Mouse (Mus musculus): ENCODE measurements around the gene Rbks. TPM values are rescaled to one million over a fixed set of nuclear protein-coding genes. Genes with fewer than 3 reads are reported as not detected.
"Not testable (repeated sequence)": the region's sequence is repeated elsewhere in the genome, so short reads cannot be mapped to it uniquely, and the experiment has no call there.

Rbks gene
- total RNA-seq, 2 experiments from 2014 or later = 4.4 to 4.6 TPM

GRCm38 (mm10) chr5:31680183-31680582, 17.2 kb downstream of the Rbks start:
- DNase-seq (ENCODE audit: low spot score) = no peak

DNA sequence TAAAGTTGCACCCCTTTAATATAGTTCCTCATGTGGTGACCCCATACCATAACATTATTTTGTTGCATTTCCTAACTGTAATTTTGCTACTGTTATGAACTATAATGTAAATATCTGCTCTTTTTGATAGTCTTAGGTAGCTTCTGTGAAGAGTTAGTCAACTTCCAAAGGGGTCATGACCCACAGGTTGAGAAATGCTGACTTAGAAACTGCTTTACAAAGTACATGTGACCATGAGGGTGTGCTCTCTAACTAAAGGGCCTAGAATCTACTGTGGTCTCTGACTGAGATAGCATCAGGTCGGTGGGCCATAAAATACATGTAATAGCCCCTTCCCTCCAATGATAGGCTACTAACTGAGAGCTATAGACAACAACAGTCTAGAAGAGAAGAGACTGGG, 19.4 kb downstream of the Rbks start:
- no peak for DNase-seq (ENCODE audit: low spot score)

DNA sequence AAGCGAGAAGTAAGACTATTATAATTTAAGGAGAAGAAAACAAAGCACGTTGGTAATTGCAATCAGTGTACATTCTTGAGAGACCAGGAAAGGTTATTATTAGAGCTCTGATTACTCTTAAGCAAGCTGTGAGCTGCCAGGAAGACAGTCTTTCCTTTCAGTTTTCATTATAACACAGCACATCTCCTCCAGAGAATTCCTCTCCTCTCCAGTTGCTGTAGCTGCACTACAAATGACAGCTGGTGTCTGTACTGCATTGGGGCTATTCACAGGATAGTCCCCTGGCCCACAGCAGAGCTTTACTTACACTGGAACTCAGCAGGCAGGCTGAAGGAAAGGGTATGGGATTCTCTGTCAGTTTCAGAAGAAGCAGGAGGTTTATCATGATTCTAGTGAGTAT, 24.0 kb downstream of the Rbks start:
- DNase-seq (ENCODE audit: low spot score) = no peak

DNA sequence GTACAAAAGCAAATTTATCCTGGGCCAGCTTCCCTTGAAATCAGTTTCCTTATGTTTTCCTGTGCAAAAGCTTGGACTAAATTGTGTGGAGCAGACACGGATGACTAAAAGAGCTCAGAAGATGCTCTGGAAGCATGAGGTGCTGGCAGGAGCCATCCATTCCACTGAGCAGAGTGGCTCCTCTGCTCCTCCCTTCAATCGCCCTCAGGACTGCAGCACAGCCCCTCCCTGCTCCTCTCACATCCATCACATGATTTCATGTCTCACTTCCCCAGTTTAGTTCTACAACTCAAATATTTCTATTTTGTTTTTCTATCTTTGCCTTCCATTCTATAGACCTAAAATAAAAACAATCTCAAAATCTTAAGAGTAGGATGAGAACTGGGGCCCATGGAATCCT, 26.3 kb downstream of the Rbks start:
- no peak for DNase-seq (ENCODE audit: low spot score)

- DNase-seq (ENCODE audit: low spot score) = no peak
Measured at GRCm38 (mm10) chr5:31669984-31670383, 27.4 kb downstream of the Rbks start.

DNA sequence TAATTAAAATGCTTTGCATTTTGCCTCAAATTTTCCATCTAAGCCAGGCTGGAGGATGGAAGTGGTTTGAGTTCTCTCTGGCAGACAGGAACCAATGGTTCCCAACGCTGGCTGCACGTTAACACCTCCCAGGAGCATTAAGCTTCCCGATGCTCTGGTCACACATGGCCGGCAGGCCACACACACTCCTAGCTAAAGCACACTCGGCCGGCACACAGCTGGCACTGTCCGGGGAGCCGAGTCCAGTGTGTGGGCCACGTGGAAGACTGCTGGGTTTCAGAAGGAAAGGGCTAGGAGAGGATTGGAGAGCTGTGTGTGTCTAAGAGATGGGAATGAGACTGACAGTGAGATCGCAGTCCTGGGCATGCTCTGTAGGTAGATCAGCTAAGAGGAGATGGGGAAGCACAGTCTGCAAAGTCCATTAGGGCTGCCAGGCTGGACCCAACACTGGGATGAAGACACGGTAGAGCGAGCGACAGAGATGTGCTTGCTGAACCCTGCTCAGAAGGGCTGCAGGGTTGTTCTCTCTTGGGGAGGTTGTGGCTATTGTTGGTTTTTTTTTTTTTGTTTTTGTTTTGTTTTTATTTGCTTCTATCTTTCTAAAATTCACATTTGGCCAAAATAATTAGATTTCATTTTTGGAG, 29.0 kb downstream of the Rbks start:
- no peak for DNase-seq (ENCODE audit: low spot score)

GRCm38 (mm10) chr5:31666176-31666575, 31.3 kb downstream of the Rbks start:
- peak; percentile 24 for DNase-seq (ENCODE audit: low spot score)

DNA sequence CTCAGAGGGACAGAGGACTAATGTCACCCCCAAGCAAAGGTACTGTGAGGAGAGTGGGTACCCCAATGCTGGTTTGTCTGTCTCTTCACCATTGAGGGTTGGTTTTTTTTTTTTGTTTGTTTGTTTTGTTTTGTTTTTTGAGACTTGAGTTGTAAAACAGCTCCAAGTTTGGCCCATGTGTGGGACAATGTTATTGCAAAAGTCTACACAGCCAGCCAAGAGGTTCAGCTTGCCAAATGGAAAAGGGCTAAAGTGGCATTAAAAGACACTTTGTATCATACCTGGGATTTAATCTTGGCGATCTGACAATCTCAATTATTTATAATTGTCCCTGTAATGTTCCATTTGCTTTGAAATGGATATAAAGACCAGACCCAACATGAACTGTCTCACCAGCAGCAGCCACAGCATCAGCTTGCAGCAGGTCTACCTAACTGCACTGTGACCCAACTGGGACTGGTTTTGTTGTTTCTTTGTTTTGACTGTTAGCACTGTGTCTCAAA, 41.7 kb downstream of the Rbks start:
- DNase-seq (ENCODE audit: low spot score) = no peak

- no peak for DNase-seq (ENCODE audit: low spot score)
Measured at GRCm38 (mm10) chr5:31650518-31651288, 46.7 kb downstream of the Rbks start.

DNA sequence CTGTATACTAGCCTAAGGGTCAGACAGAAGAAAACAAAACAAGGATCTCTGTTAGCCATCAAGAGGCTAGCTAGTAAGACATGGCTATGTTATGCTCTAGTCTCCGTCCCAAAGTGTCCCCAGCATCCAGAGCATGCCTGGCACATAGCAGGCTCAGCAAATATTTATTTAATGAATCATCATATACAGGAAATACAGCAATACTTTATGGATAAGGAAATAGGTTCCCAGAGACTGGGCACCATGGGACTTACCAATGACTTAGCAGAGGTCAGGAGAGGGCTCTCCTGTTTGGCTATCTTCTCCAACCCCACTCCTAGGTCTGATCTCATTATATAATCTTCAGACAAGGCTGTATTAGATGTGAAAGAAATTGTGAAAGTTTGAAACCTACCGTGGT, 50.1 kb downstream of the Rbks start:
- DNase-seq (ENCODE audit: low spot score) = no peak

DNA sequence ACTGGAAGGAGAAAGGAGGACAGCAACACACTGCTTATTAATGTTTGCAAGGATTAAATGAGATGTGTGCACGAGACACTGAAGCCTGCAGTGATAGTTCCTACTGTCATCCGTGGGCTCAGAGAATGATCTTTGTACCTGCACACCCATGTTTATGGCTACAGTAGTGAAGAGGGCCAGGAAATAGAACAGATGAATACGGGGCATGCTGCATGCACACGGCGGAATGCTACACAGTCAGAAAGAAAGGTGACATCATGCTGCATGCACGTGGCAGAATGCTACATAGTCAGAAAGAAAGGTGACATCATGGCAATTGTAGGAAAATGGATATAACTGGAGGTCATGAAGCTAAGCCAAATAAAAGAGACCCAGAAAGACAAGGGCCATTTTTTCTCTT, 50.9 kb downstream of the Rbks start:
- DNase-seq (ENCODE audit: low spot score) = no peak

- DNase-seq (ENCODE audit: low spot score) = no peak
Measured at GRCm38 (mm10) chr5:31645798-31646197, 51.6 kb downstream of the Rbks start.

GRCm38 (mm10) chr5:31644847-31645246, 52.6 kb downstream of the Rbks start:
- no peak for DNase-seq (ENCODE audit: low spot score)

DNA sequence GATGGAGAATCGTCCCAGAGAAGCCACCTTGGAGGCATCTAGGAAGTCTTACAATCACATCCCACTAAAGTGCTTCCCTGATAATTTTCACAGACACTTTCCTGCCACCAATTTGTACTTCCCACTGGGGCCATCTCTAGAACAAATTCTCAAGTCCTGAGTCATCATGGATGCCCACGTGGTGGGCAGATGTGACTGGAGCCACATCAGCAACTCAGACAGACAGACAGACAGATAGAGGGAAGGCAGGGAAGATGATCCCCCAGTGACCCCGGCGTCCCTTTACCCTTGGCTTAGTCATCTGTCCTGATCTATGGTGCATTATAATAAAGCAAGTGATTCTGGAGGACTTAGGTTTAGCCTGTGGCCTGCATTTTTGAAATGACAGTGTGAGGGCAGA, 53.2 kb downstream of the Rbks start:
- no peak for DNase-seq (ENCODE audit: low spot score)

- no peak for DNase-seq (ENCODE audit: low spot score)
Measured at GRCm38 (mm10) chr5:31642300-31642699, 55.1 kb downstream of the Rbks start.

DNA sequence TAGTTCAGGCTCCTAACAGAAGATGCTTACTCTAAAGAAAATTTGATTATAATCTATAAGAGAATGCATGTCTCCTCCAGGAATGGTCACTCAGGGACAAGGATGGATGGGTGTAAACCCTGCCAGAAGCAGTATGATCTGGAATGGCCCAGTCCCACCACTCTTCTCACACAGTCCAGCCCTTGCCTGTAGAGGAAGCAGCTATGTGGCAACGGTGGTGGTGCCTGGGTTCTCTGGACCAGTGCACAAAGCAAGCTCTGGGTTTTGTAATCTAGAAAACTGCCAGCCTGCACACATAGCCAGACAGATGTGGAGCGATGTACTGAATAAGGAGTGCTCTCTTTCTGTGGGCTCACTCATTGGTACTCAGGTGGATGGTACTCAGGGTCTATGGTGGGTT, 56.9 kb downstream of the Rbks start:
- DNase-seq (ENCODE audit: low spot score) = no peak

GRCm38 (mm10) chr5:31636636-31637253, 60.7 kb downstream of the Rbks start:
- DNase-seq (ENCODE audit: low spot score) = no peak

DNA sequence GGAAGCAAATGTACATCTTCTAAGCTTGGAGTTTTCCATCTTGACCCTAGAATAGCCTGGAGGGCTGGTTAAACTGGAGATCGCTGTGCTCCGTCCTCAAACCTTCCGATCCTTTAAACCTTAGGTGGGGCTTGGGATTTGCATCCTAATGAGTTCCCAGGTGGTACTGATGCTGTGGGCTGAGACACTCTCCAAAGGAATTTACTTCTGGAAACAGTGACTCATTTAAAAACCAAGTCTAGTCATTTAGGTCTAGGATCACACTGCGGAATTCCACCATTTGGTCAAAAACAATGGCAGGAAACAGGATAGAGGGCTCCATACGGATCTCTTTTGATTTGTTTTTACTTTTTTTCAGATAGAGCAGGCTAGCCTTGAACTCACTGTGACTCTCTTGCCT, 62.7 kb downstream of the Rbks start:
- no peak for DNase-seq (ENCODE audit: low spot score)

- no peak for DNase-seq (ENCODE audit: low spot score)
Measured at GRCm38 (mm10) chr5:31634161-31634560, 63.3 kb downstream of the Rbks start.

GRCm38 (mm10) chr5:31631169-31631568, 66.3 kb downstream of the Rbks start:
- not testable (repeated sequence) for DNase-seq (ENCODE audit: low spot score)

GRCm38 (mm10) chr5:31630064-31630463, 67.4 kb downstream of the Rbks start:
- peak; percentile 48 for DNase-seq (ENCODE audit: low spot score)

DNA sequence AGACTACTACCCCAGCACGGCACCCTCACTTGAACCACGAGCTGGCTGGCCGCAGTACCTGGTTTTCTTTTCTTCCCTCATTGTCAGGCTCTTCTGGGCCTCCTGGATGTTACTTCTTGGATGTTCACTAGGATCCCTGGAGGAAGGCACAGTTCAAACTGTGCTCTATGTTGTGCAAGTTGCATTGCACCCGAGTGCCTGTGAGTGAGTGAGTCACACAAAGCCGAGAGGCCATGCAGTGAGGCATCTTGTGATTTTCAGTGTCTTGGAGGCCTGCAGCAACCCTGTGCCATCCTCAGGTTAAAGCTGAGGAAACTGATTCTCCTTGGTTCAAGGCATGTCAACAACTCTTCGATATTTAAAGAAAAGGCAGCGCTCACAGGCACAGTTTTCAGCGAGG, 68.9 kb downstream of the Rbks start:
- DNase-seq (ENCODE audit: low spot score) = no peak

All from gastrocnemius, adult 18-20 months (tissue).